Comparison of ENCODE assay signal across 12 mouse cellular contexts in the genomic region with DNA sequence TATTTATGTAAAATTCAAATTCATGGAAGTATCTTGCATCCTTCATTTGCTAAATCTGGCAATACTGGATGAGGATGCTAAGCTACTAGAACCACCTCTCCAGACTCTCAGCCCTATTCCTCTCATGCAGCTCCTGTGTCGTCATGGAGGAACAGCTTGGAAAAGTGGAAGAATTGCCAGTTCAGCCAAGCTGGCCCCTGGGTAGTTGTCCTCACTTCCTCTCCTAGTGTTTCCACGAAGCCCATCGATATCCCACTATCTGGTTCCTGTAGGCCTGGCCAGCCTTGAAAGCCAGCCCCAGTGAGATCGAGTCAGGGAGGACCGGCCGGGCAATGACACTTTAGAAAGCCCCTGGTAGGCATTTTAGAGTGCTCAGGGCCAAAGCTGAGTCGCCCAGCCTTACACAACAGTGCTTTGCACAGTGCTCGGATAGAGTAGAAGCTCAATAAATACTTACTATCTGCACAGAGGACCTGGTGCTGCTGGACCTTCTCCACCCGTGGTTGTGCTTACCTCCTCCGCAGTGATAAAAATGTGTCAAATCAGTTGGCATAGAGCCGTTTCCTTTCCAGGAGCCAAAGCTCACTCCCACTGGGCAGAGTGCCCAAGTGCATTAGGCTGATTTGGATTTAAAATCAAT.
A peak's percentile ranks its signal among the peaks of the same experiment; 100 is the strongest.
DNase-seq lines count a peak whose midpoint lies in the region; ATAC-seq and TF ChIP-seq lines count a peak whose summit lies in the region.
"Had no signal": no experiment of that assay in that cellular context is flagged by ENCODE, and none has a peak within 500 bp of the region (broad histone marks: within the 10 kb centered on the region; RNA-seq: fewer than 3 reads in every experiment).

No protein-coding gene starts in this region.

- no peak overlapping the region for H3K4me2 ChIP-seq in heart, embryonic 13.5 days
- H3K4me2 ChIP-seq: neural tube, embryonic 12.5 days had no signal

- WGBS in liver, adult 2 months, result 5% methylated on average over 11 of the region's 11 CpGs
- WGBS in heart, embryonic 13.5 days, result 45% methylated on average over 11 of the region's 11 CpGs

- H3K27me3 ChIP-seq in liver, adult 2 months (ENCODE audit: control insufficient read depth, insufficient read depth, low read length), result no peaks in the 10 kb centered on the region
- no peaks in the 10 kb centered on the region for H3K27me3 ChIP-seq in heart, embryonic 13.5 days (replicated peaks)
- H3K27me3 ChIP-seq: neural tube, embryonic 12.5 days had no signal

- H3K36me3 ChIP-seq in liver, adult 2 months (ENCODE audit: control insufficient read depth, insufficient read depth, low read length), result no peaks in the 10 kb centered on the region
- no peaks in the 10 kb centered on the region for H3K36me3 ChIP-seq in heart, embryonic 13.5 days
- H3K36me3 ChIP-seq: neural tube, embryonic 12.5 days had no signal

- peak overlapping the region; percentile 85 for H3K27ac ChIP-seq in gastrocnemius, adult 2 months
- H3K27ac ChIP-seq in liver, adult 2 months (replicated peaks; ENCODE audit: insufficient read depth, low read depth, low read length), result no peak overlapping the region
- peak overlapping the region; percentile 2; the same call in 1 of the 2 replicates for H3K27ac ChIP-seq in heart, embryonic 13.5 days (replicated peaks)
- H3K27ac ChIP-seq: left cerebral cortex, adult 2 months; neural tube, embryonic 12.5 days had no signal

- H3K4me3 ChIP-seq in gastrocnemius, adult 2 months, result no peak overlapping the region
- no peak overlapping the region for H3K4me3 ChIP-seq in liver, adult 2 months (ENCODE audit: insufficient read depth, low read depth, low read length)
- no peak overlapping the region for H3K4me3 ChIP-seq in heart, embryonic 13.5 days
- H3K4me3 ChIP-seq: erythroblast, embryonic 14.5 days; left cerebral cortex, adult 2 months; neural tube, embryonic 12.5 days had no signal

- ATAC-seq in heart, embryonic 13.5 days (ENCODE audit: extremely low read depth, insufficient number of reproducible peaks, low FRiP score, low TSS enrichment), result no peak
- ATAC-seq: lung, postnatal 0 days had no signal

- no peaks in the 10 kb centered on the region for H3K79me2 ChIP-seq in liver, adult 2 months (ENCODE audit: control insufficient read depth, insufficient read depth, low read length)

- TF ChIP-seq CTCF in gastrocnemius, adult 2 months (IDR thresholded peaks at IDR 0.05), result no peak
- TF ChIP-seq CTCF in liver, adult 2 months (IDR thresholded peaks at IDR 0.05; ENCODE audit: low read depth, low read length), result no peak
- no peak for TF ChIP-seq CTCF in brain, embryonic 14.5 days (IDR thresholded peaks at IDR 0.05; ENCODE audit: borderline replicate concordance, extremely low read depth, insufficient read depth, insufficient read length)

- no peak overlapping the region for H3K9ac ChIP-seq in liver, adult 2 months (ENCODE audit: low read depth, low read length)
- H3K9ac ChIP-seq in heart, embryonic 13.5 days, result no peak overlapping the region
- H3K9ac ChIP-seq: neural tube, embryonic 12.5 days had no signal

- no peak for DNase-seq in gastrocnemius, adult 2 months
- DNase-seq in gastrocnemius, postnatal 25 days, result no peak
- peak; percentile 89 for DNase-seq in liver, adult 2 months (ENCODE audit: extremely low read depth, low read depth, low spot score)
- DNase-seq in liver, result no peak
- DNase-seq in brain, embryonic 14.5 days (ENCODE audit: low read depth), result peak; percentile 91
- DNase-seq in right cerebral cortex, adult 18-20 months, result no peak
- no peak for DNase-seq in right cerebral cortex, postnatal 25 days

- peaks cover 45% of the 10 kb centered on the region for H3K4me1 ChIP-seq in liver, adult 2 months (ENCODE audit: control insufficient read depth, insufficient read depth, low read length)
- H3K4me1 ChIP-seq in heart, embryonic 13.5 days, result peaks cover 92% of the 10 kb centered on the region

- H3K9me3 ChIP-seq in heart, embryonic 13.5 days, result no peaks in the 10 kb centered on the region
- H3K9me3 ChIP-seq: neural tube, embryonic 12.5 days had no signal

- intact Hi-C loops in gastrocnemius, adult 2 months (cut with DNase I), result loop anchor here (5.0 kb wide), 1 partner anchor 34 kb away; no protein-coding TSS in a partner anchor

- no peak for TF ChIP-seq POLR2A in liver, adult 2 months (IDR thresholded peaks at IDR 0.05; ENCODE audit: extremely low read depth, insufficient read depth, low read length)
- TF ChIP-seq POLR2A in brain, embryonic 14.5 days (IDR thresholded peaks at IDR 0.05; ENCODE audit: borderline replicate concordance, extremely low read depth, insufficient read depth, insufficient read length, poor library complexity, severe bottlenecking), result no peak

Comparison
In these comparisons a context has a peak if more than half of its experiments do, and no peak if none do; other contexts are left out.
1. DNase-seq: peak in liver, adult 2 months (single experiment) and brain, embryonic 14.5 days (single experiment); none in gastrocnemius, adult 2 months (single experiment), gastrocnemius, postnatal 25 days (single experiment), liver (single experiment), right cerebral cortex, adult 18-20 months (single experiment) and right cerebral cortex, postnatal 25 days (single experiment).